In genomic region chr4:77558404-77559202, GRCm38 (mm10) we compare ENCODE assay signal across 10 mouse cellular contexts.
DNase-seq lines count a peak whose midpoint lies in the region; ATAC-seq and TF ChIP-seq lines count a peak whose summit lies in the region.
"Had no signal": no experiment of that assay in that cellular context is flagged by ENCODE, and none has a peak within 500 bp of the region (broad histone marks: within the 10 kb centered on the region; RNA-seq: fewer than 3 reads in every experiment).

No protein-coding gene starts in this region.

- peak; percentile 85 for TF ChIP-seq CTCF in left cerebral cortex, adult 2 months (IDR thresholded peaks at IDR 0.05)

- no peaks in the 10 kb centered on the region for H3K4me1 ChIP-seq in kidney, embryonic 15.5 days
- no peaks in the 10 kb centered on the region for H3K4me1 ChIP-seq in neural tube, embryonic 12.5 days
- H3K4me1 ChIP-seq: embryonic facial prominence, embryonic 12.5 days had no signal

- H3K9me3 ChIP-seq in kidney, embryonic 15.5 days (replicated peaks) = no peaks in the 10 kb centered on the region
- no peaks in the 10 kb centered on the region for H3K9me3 ChIP-seq in neural tube, embryonic 12.5 days
- H3K9me3 ChIP-seq: embryonic facial prominence, embryonic 12.5 days had no signal

- 22% methylated on average over 14 of the region's 14 CpGs for WGBS in kidney, embryonic 15.5 days
- WGBS in neural tube, embryonic 12.5 days = 23% methylated on average over 14 of the region's 14 CpGs

- no peak for ATAC-seq in kidney, embryonic 15.5 days (replicated peaks; ENCODE audit: low FRiP score)
- peak; percentile 58; the same call in 1 of the 2 replicates for ATAC-seq in granulocyte monocyte progenitor cell, adult 5-6 weeks (replicated peaks; ENCODE audit: poor library complexity, severe bottlenecking)
- ATAC-seq in neural tube, embryonic 12.5 days (ENCODE audit: low FRiP score, low read depth) = peak; percentile 73

- H3K9ac ChIP-seq in kidney, embryonic 15.5 days = no peak overlapping the region
- H3K9ac ChIP-seq in neural tube, embryonic 12.5 days = no peak overlapping the region
- H3K9ac ChIP-seq: embryonic facial prominence, embryonic 12.5 days had no signal

- H3K4me3 ChIP-seq in kidney, embryonic 15.5 days (replicated peaks) = no peak overlapping the region
- H3K4me3 ChIP-seq in left cerebral cortex, adult 2 months = no peak overlapping the region
- no peak overlapping the region for H3K4me3 ChIP-seq in neural tube, embryonic 12.5 days
- H3K4me3 ChIP-seq: embryonic facial prominence, embryonic 12.5 days had no signal

- H3K4me2 ChIP-seq in kidney, embryonic 15.5 days = no peak overlapping the region
- no peak overlapping the region for H3K4me2 ChIP-seq in neural tube, embryonic 12.5 days (replicated peaks)
- H3K4me2 ChIP-seq: embryonic facial prominence, embryonic 12.5 days had no signal

- H3K27me3 ChIP-seq in kidney, embryonic 15.5 days = no peaks in the 10 kb centered on the region
- H3K27me3 ChIP-seq in neural tube, embryonic 12.5 days (replicated peaks) = no peaks in the 10 kb centered on the region
- H3K27me3 ChIP-seq: embryonic facial prominence, embryonic 12.5 days had no signal

- peak; percentile 20 for DNase-seq in kidney, adult 18-20 months
- DNase-seq in MEL-GATA-1-ER (ENCODE audit: extremely low read depth, low read depth) = peak; percentile 3
- DNase-seq in cerebellum, postnatal 10 days = peak; percentile 78 to 85
- DNase-seq in left cerebral cortex, adult 2 months (ENCODE audit: extremely low spot score in 1 of 2, low spot score in 2 of 2) = peak; percentile 64
- DNase-seq in spleen, postnatal 4 days (ENCODE audit: low spot score in 2 of 2) = no peak

- H3K36me3 ChIP-seq in kidney, embryonic 15.5 days = no peaks in the 10 kb centered on the region
- no peaks in the 10 kb centered on the region for H3K36me3 ChIP-seq in neural tube, embryonic 12.5 days
- H3K36me3 ChIP-seq: embryonic facial prominence, embryonic 12.5 days had no signal

- H3K27ac ChIP-seq in kidney, embryonic 15.5 days = no peak overlapping the region
- H3K27ac ChIP-seq in left cerebral cortex, adult 2 months = no peak overlapping the region
- no peak overlapping the region for H3K27ac ChIP-seq in neural tube, embryonic 12.5 days
- H3K27ac ChIP-seq: embryonic facial prominence, embryonic 12.5 days; macrophage had no signal

- intact Hi-C loops in left cerebral cortex, adult 2 months (cut with DNase I) = loop anchor here (2.0 kb wide), 1 partner anchor 476 kb away; no protein-coding TSS in a partner anchor

Comparison
In these comparisons a context has a peak if more than half of its experiments do, and no peak if none do; other contexts are left out.
1. DNase-seq: peak in kidney, adult 18-20 months (single experiment), MEL-GATA-1-ER (single experiment), cerebellum, postnatal 10 days (2 of 2) and left cerebral cortex, adult 2 months (2 of 2); none in spleen, postnatal 4 days (0 of 2).